Mouse (Mus musculus): ENCODE results near the gene Vsig2.

DNA sequence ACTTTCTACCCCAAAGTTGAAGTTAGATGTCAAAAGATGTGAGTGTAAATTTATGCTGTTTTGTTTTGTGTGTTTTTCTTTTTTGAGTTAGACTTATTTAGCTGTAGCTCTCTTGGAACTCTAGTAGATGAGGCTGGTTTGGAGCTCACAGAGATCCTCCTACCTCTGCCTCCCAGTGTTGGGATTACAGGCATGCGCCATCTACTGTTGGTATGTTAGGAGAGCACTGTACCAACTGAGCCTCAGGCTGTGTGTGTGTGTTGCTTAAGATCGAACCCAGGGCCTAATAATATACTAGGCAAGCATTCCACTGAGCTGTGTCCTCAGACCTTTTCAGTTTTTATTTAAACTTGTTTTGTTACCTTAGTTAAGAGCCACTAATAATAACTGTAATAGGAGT is 27.0 kb upstream of the Vsig2 start:
- TF ChIP-seq GATA1 (IDR thresholded peaks at IDR 0.05; ENCODE audit: low read length): no peak
- no peak for TF ChIP-seq TAL1 (IDR thresholded peaks at IDR 0.05; ENCODE audit: low read length)
